Mouse (Mus musculus) hindbrain, embryonic 16.5 days (tissue): ENCODE measurements around the gene Rab13. TPM values are rescaled to one million over a fixed set of nuclear protein-coding genes. Genes with fewer than 3 reads are reported as not detected.

Experiments
- ATAC-seq: fragments of 200-750 bp; cut with Nextera tagmentation; 2 replicates; pipeline ENCODE4 v1.8.0; 2017; ENCODE audit warnings: moderate TSS enrichment, moderate library complexity
- H3K27ac ChIP-seq: fragments of 300-500 bp; sonication (generic); 2 replicates; pipeline ENCODE4 v1.5.1; 2014; ENCODE audit warnings: low read depth, mild to moderate bottlenecking, control low read depth, low read length, moderate library complexity
- H3K27me3 ChIP-seq: fragments of 300-500 bp; sonication (generic); replicated peaks from 2 replicates; pipeline ENCODE4 v1.6.1; 2014; ENCODE audit warnings: low read length; ENCODE audit not compliant: control insufficient read depth, insufficient read depth
- H3K36me3 ChIP-seq: fragments of 300-500 bp; sonication (generic); 2 replicates; pipeline ENCODE4 v1.6.1; 2014; ENCODE audit warnings: mild to moderate bottlenecking, low read length, moderate library complexity, mixed read lengths; ENCODE audit not compliant: control insufficient read depth, insufficient read depth
- H3K4me1 ChIP-seq: fragments of 300-500 bp; sonication (generic); 2 replicates; pipeline ENCODE4 v1.6.1; 2014; ENCODE audit warnings: low read depth, low read length; ENCODE audit not compliant: control insufficient read depth, insufficient read depth
- H3K4me2 ChIP-seq: fragments of 300-500 bp; sonication (generic); 2 replicates; pipeline ENCODE4 v1.6.1; 2014; ENCODE audit warnings: mild to moderate bottlenecking, low read length, control low read depth, moderate library complexity
- H3K4me3 ChIP-seq: fragments of 300-500 bp; sonication (generic); 2 replicates; pipeline ENCODE4 v1.5.1; 2014; ENCODE audit warnings: mild to moderate bottlenecking, low read length, control low read depth, moderate library complexity
- H3K9ac ChIP-seq: fragments of 300-500 bp; sonication (generic); 2 replicates; pipeline ENCODE4 v1.6.1; 2014; ENCODE audit warnings: low read depth, mild to moderate bottlenecking, control low read depth, low read length, moderate library complexity
- H3K9me3 ChIP-seq: fragments of 300-500 bp; sonication (generic); 2 replicates; pipeline ENCODE4 v1.6.1; 2014; ENCODE audit warnings: mild to moderate bottlenecking, low read length, moderate library complexity; ENCODE audit not compliant: control insufficient read depth
- WGBS: fragments of 180-500 bp; shearing (Covaris S2); extraction: QIAGEN DNeasy Blood & Tissue Kit; methylation state at CpG from one replicate; pipeline ENCODE4 v1.1.7; 2014; 5-methylcytosine and 5-hydroxymethylcytosine counted together
- polyA plus RNA-seq: library from polyadenylated mRNA; unstranded; fragments of >200 nt; fragmentation: Nextera tagmentation; extraction: Ambion mirVana; gene quantifications from 2 replicates; pipeline ENCODE4 v1.2.1, GENCODE M21; 2015

Gene Rab13
- polyA plus RNA-seq, 1 experiment from 2014 or later = 21.7 TPM

DNA sequence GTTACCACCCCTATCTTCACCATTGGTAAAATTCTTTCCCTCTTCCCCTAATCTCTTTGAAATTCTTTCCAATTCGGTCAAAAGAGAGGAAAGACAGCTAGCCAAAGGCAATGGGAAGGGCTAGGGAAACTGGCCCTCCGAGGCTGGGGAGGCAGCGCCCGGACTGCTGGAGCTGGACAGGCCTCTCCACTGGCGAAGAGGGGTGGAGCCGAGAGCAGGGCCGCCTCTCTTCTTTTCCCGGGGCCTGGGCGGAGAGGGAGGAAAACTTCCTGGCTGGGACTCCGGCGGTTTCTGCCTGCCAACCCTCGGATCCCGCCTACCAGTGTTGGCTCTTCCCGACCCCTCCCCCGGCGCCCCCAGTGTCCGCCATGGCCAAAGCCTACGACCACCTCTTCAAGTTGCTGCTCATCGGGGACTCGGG, 7.0 kb downstream of the Rab13 start:
- no peaks in the 10 kb centered on the region for H3K36me3 ChIP-seq

DNA sequence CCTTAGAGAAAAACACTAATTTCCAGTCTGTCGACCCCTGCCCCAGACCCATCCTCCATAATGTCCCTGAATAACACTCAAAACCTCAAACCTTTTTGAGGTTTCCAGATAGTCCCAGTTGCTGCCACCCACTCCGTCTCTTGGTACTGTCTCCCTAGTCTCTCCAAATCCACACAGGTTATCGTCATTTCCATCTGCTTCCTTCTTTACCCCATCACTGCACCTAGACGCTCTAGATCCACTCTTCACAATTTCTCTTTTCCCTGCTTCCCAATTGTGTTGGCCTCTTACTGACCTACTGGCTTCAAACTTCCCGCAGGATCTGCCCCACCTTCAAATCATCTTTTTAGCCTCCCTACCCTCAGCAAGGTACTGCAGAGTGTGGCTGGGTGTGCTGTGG, 7.6 kb downstream of the Rab13 start:
- H3K36me3 ChIP-seq = no peaks in the 10 kb centered on the region
- no peak overlapping the region; the same call in 1 of the 2 replicates for H3K27ac ChIP-seq
- peak overlapping the region; percentile 61 for H3K9ac ChIP-seq
- H3K27me3 ChIP-seq = no peaks in the 10 kb centered on the region
- H3K4me2 ChIP-seq = peak overlapping the region; percentile 80
- WGBS = 35% methylated on average over 5 of the region's 5 CpGs
- no peaks in the 10 kb centered on the region for H3K9me3 ChIP-seq
- no peak for ATAC-seq
- H3K4me3 ChIP-seq = peak overlapping the region; percentile 44
- peaks cover 8% of the 10 kb centered on the region for H3K4me1 ChIP-seq

More for the DNA sequence above, 7.0 kb downstream of the Rab13 start:
- peak overlapping the region; percentile 80 for H3K4me2 ChIP-seq
- peak; percentile 84 for ATAC-seq
- H3K27me3 ChIP-seq = no peaks in the 10 kb centered on the region
- H3K9ac ChIP-seq = peak overlapping the region; percentile 61
- H3K27ac ChIP-seq = peak overlapping the region; percentile 63
- H3K4me1 ChIP-seq = peaks cover 8% of the 10 kb centered on the region
- no peaks in the 10 kb centered on the region for H3K9me3 ChIP-seq
- peak overlapping the region; percentile 44 for H3K4me3 ChIP-seq
- under 1% methylated on average over 19 of the region's 20 CpGs for whole genome bisulfite sequencing

DNA sequence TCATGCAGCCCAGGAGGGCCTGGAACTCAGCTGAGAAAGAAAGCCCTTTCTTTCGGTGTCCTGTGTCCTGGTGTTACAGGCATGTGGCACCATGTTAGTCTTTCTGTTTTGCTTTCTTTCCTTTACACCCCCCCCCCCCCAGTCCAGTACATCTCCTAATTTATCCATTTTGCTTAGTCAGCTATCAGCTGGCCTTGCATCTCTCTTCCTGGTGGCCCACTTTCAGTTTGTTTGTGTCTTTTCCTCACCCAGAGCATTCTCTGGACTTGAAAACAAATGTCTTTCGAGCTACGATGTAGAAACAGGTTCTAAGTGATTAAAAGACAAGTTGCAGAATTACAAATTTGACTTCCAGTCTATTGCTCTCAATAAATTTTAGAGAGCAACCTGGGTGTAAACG, 9.0 kb downstream of the Rab13 start:
- Histone ChIP-seq H3K9ac (no peak overlapping the region), H3K27ac (no peak overlapping the region), H3K27me3 (no peaks in the 10 kb centered on the region), H3K4me1 (peaks cover 8% of the 10 kb centered on the region), H3K4me2 (no peak overlapping the region), H3K9me3 (no peaks in the 10 kb centered on the region), H3K4me3 (no peak overlapping the region), H3K36me3 (no peaks in the 10 kb centered on the region)
- WGBS = 91% methylated on average over 4 of the region's 4 CpGs
- no peak for ATAC-seq

DNA sequence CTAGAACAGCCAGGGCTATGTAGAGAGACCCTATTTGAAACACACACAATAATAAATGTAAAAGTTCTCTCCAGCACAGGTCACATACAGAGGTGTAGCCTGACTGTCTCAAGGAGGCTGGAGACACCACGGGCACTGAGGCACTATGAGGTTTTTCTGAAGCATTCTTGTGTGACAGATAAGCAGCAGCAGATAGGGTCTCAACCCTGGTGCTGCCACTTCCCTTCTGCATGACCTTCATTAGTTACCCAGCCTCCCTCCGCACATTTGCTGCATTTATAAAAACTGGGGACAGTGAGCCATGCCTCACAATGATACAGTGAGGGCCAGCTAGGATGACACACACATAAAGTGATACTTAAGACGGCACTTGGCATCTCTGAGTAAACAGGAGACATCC, 9.4 kb downstream of the Rab13 start:
- Histone ChIP-seq H3K27ac (no peak overlapping the region), H3K36me3 (no peaks in the 10 kb centered on the region), H3K9ac (no peak overlapping the region), H3K4me2 (no peak overlapping the region), H3K4me1 (peaks cover 8% of the 10 kb centered on the region), H3K9me3 (no peaks in the 10 kb centered on the region), H3K4me3 (no peak overlapping the region), H3K27me3 (no peaks in the 10 kb centered on the region)
- ATAC-seq = no peak
- WGBS = 78% methylated on average over 3 of the region's 3 CpGs

DNA sequence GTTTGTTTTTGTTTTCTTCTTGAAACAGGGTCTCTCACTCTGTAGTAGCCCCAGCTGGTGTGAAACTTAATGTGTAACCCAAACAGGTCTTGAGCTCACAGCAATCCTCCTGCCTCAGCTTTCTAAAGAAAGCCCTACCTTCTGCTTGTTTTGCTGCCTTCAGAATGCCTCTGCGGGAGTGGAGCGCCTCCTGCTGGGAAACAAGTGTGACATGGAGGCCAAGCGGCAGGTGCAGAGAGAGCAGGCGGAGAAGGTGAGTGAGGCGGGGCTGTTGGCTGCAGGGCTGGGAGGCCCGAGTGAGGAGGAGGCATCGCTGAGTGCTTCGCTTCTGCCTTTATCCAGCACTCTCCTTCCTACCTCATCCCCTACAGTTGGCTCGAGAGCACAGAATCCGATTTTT, 10.8 kb downstream of the Rab13 start:
- no peak for ATAC-seq
- no peak overlapping the region for H3K27ac ChIP-seq
- H3K4me2 ChIP-seq = no peak overlapping the region
- H3K4me3 ChIP-seq = no peak overlapping the region
- no peaks in the 10 kb centered on the region for H3K27me3 ChIP-seq
- WGBS = 88% methylated on average over 10 of the region's 10 CpGs
- no peaks in the 10 kb centered on the region for H3K9me3 ChIP-seq
- peaks cover 8% of the 10 kb centered on the region for H3K4me1 ChIP-seq
- no peak overlapping the region for H3K9ac ChIP-seq
- H3K36me3 ChIP-seq = no peaks in the 10 kb centered on the region

DNA sequence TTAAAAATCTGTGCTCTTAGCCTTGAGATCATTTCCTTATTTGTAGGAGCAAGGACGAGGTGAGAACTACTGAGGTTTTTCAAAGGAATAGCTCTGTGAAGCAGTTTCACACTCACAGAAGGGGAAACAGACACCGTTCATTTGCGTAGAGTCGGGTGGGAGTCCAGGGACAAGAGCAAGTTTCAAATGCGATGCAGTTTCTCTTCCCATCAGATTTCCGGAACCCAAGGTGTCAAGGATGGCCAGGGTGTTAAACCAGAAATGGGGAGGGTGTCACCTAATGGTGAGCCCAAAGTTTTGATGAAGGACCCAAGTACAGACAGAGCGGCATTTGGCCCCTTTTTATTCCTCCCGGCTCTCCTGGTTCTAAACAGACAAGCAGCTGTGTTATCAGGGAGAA, 17.6 kb downstream of the Rab13 start:
- 0 out of 2 replicates have a peak, but pooled peaks cover 5% of the 10 kb centered on the region for H3K36me3 ChIP-seq
- H3K9me3 ChIP-seq = no peaks in the 10 kb centered on the region
- peaks cover 12% of the 10 kb centered on the region for H3K4me1 ChIP-seq
- peak overlapping the region; percentile 87 for H3K4me2 ChIP-seq
- H3K9ac ChIP-seq = peak overlapping the region; percentile 63
- H3K27ac ChIP-seq = peak overlapping the region; percentile 71
- H3K4me3 ChIP-seq = peak overlapping the region; percentile 79
- H3K27me3 ChIP-seq = no peaks in the 10 kb centered on the region
- no peak for ATAC-seq
- WGBS = 18% methylated on average over 8 of the region's 8 CpGs

DNA sequence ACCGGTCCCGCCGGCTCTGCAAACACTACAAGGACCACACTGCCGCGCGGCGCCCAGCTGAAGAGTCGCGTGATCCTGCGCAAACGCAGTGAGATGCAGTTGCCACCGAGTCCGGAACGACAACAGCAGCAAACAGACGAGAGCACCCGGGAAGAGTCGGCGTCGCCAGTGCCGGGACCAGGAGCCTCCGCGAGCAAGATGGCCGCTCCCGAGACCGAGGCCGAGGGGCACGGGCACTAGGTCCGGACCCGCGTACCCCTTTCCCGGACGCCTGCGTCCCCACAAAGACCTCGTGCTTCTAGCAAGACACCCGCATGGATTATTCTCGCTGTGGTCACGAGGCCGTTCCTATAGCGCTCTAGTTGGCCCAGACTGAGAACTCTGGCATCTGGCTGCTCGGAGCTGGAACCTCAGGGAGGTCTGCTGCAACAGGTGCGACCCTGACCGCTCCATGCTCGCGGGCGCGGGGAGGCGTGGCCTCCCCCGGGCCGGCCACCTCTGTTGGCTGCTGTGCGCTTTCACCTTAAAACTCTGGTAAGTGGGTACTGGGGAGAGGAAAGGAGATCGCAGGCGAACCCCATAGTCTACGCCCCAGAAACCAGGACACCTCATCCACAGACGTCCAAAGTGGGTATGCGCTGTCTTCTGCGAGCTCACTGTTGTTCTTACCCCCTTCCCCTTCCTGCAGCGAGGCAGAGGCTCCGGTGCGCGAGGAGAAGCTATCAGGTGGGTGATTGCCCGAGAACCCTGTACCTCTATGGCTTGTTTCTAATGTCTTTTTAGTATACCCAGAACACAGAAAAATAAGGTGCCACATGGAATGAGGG, 18.2 kb downstream of the Rab13 start, which contains the start of gene Jtb:
Gene Jtb (plus strand): TSS at position 91 of the 827 bp plus-strand sequence.
- Histone ChIP-seq H3K27me3 (no peaks in the 10 kb centered on the region), H3K9ac (peak within 1 kb of the TSS; percentile 84), H3K36me3 (peaks cover 5% of the 10 kb centered on the region; the same call in 1 of the 2 replicates), H3K4me1 (peaks cover 12% of the 10 kb centered on the region), H3K4me2 (peak within 1 kb of the TSS; percentile 87), H3K9me3 (no peaks in the 10 kb centered on the region), H3K4me3 (peak within 1 kb of the TSS; percentile 79), H3K27ac (peak within 1 kb of the TSS; percentile 81)
- under 1% methylated on average over 61 of the region's 61 CpGs for WGBS
- ATAC-seq = peak; percentile 99

DNA sequence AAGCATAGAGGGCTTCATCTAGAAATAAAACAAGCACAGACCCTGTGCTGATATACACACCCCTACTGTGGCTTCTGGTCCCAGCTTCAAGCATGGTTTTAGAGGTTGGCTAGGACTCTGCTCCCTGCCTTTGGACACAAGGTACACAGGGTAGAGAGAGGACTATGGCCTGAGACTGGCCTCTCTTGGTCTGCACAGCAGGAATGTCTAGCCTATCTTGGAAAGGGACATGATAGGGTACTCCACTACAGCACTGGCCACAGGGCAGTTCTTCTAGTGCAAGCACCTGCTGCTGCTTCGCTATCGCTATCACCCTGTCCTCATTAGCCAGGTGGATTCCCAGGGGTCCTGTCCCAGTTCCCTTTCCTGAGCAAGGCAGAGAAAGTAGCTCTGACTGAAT, 27.8 kb downstream of the Rab13 start:
- ATAC-seq = no peak
- Histone ChIP-seq H3K9ac (no peak overlapping the region), H3K4me1 (peaks cover 4% of the 10 kb centered on the region), H3K27me3 (no peaks in the 10 kb centered on the region), H3K4me2 (no peak overlapping the region), H3K36me3 (no peaks in the 10 kb centered on the region; the same call in 1 of the 2 replicates), H3K27ac (no peak overlapping the region), H3K4me3 (no peak overlapping the region), H3K9me3 (no peaks in the 10 kb centered on the region)
- WGBS = 93% methylated on average over 2 of the region's 2 CpGs

DNA sequence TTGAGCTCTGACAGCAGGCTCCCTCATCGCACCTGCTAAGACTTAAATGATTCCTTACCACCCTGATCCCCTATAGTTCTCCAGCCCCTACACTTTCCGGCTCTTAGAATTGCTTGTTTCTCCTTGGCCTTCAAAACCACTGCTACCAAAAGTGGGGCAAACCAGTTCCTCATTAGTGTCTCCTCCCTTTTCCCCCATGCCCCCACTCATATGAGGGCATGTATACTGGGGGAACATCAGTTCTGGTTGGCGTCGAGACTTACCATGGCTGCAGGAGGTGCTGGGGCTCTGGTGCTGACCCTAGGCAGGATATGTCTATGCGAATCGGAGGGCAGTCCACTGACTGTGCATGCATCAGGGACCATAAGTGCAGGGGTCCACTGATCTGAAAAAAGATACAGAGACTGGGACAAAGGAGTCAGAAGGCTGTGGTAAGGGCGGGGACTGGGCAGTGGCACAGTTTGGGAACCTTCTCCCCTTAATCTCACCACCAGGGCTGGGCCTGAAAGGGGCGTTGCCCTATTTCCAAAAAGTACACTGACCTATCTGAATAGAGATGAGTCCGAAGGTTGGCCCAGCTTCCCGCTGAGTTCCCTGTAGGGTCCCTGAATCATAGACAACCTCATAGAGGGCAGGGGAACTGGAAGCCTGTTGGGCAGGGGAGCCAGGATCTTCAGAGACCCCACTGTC, 28.3 kb downstream of the Rab13 start:
- no peak for ATAC-seq
- H3K27me3 ChIP-seq = no peaks in the 10 kb centered on the region
- 79% methylated on average over 10 of the region's 10 CpGs for WGBS

More for the DNA sequence above, 28.3 kb downstream of the Rab13 start:
- no peaks in the 10 kb centered on the region for H3K36me3 ChIP-seq
- H3K9me3 ChIP-seq = no peaks in the 10 kb centered on the region
- H3K27ac ChIP-seq = no peak overlapping the region
- peaks cover 4% of the 10 kb centered on the region for H3K4me1 ChIP-seq
- no peak overlapping the region for H3K9ac ChIP-seq
- H3K4me2 ChIP-seq = no peak overlapping the region
- H3K4me3 ChIP-seq = no peak overlapping the region
